Mouse (Mus musculus) cerebellum, adult 2 months (tissue): ENCODE data around the gene Bicc1.

ENCODE experiments used
- CTCF ChIP-seq: fragments of 200-500 bp; IDR thresholded peaks from 2 replicates; pipeline ENCODE4 v1.5.1; 2011; ENCODE audit warnings: low read depth, mild to moderate bottlenecking, control low read depth, low read length, moderate library complexity, borderline replicate concordance; ENCODE audit not compliant: insufficient read depth
- POLR2A ChIP-seq: fragments of 200-500 bp; IDR thresholded peaks from 2 replicates; pipeline ENCODE4 v1.6.1; 2011; ENCODE audit warnings: low read length, control low read depth, borderline replicate concordance; ENCODE audit not compliant: insufficient read depth

GRCm38 (mm10) chr10:71181091-71181490 lies 21.6 kb upstream of the Bicc1 start:
- TF ChIP-seq CTCF: no peak
- TF ChIP-seq POLR2A: no peak
